Comparison of ENCODE assay signal across 8 mouse cellular contexts in genomic region chr17:9169371-9169770, GRCm38 (mm10).
DNase-seq lines count a peak whose midpoint lies in the region; ATAC-seq and TF ChIP-seq lines count a peak whose summit lies in the region.

No protein-coding gene starts in this region.

- no peak overlapping the region for H3K9ac ChIP-seq in ES-E14 (ENCODE audit: insufficient read depth, low read depth, low read length, poor library complexity, severe bottlenecking)
- H3K9ac ChIP-seq in heart, embryonic 13.5 days, result no peak overlapping the region
- H3K9ac ChIP-seq in lung, embryonic 14.5 days, result no peak overlapping the region

- peak; percentile 76 for TF ChIP-seq CTCF in lung, embryonic 14.5 days (IDR thresholded peaks at IDR 0.05; ENCODE audit: low read depth)

- H3K27me3 ChIP-seq in heart, embryonic 13.5 days (replicated peaks), result 0 out of 2 replicates have a peak, but pooled peaks cover 10% of the 10 kb centered on the region
- H3K27me3 ChIP-seq in lung, embryonic 14.5 days (ENCODE audit: insufficient read depth, low read length), result no peaks in the 10 kb centered on the region

- H3K9me3 ChIP-seq in ES-E14 (ENCODE audit: control insufficient read depth, insufficient read depth, low read depth, low read length), result no peaks in the 10 kb centered on the region
- no peaks in the 10 kb centered on the region for H3K9me3 ChIP-seq in heart, embryonic 13.5 days
- no peaks in the 10 kb centered on the region for H3K9me3 ChIP-seq in lung, embryonic 14.5 days (ENCODE audit: low read depth, low read length)

- in situ Hi-C loops in ES-E14 (cut with MboI; ENCODE audit: low sequenced_read_pairs in 2 of 2, unreplicated experiment in 2 of 2), result no loop called here

- WGBS in heart, embryonic 13.5 days, result 16% methylated on average over 11 of the region's 11 CpGs
- 8% methylated on average over 11 of the region's 11 CpGs for WGBS in large intestine, adult 2 months
- WGBS in lung, embryonic 14.5 days, result 11% methylated on average over 11 of the region's 11 CpGs

- no peaks in the 10 kb centered on the region for H3K36me3 ChIP-seq in ES-E14 (ENCODE audit: control insufficient read depth, insufficient read depth, low read length, poor library complexity, severe bottlenecking)
- no peaks in the 10 kb centered on the region for H3K36me3 ChIP-seq in heart, embryonic 13.5 days
- no peaks in the 10 kb centered on the region for H3K36me3 ChIP-seq in lung, embryonic 14.5 days (ENCODE audit: insufficient read depth)

- no peak for ATAC-seq in heart, embryonic 13.5 days (ENCODE audit: extremely low read depth, insufficient number of reproducible peaks, low FRiP score, low TSS enrichment)
- ATAC-seq in lung, embryonic 14.5 days (ENCODE audit: insufficient read depth), result no peak

- no peak overlapping the region for H3K4me3 ChIP-seq in ES-E14 (ENCODE audit: insufficient read depth in 1 of 2, low read depth in 1 of 2, low read length in 2 of 2, poor library complexity in 1 of 2, severe bottlenecking in 1 of 2)
- no peak overlapping the region for H3K4me3 ChIP-seq in heart, embryonic 13.5 days
- H3K4me3 ChIP-seq in lung, embryonic 14.5 days (ENCODE audit: low read depth, low read length), result no peak overlapping the region

- peak; percentile 8 for DNase-seq in CD4-positive helper T cell, adult 2 months (ENCODE audit: low read depth, low spot score)
- DNase-seq in ES-E14 (ENCODE audit: low read depth, low spot score), result peak; percentile 45
- peak; percentile 90 to 91 for DNase-seq in cerebellum, postnatal 14 days
- DNase-seq in large intestine, adult 2 months (ENCODE audit: low read depth, low spot score), result peak; percentile 7
- peak; percentile 90 for DNase-seq in lung, embryonic 14.5 days
- peak; percentile 92 for DNase-seq in retina, embryonic 14.5 days (ENCODE audit: low spot score)
- DNase-seq in spleen, postnatal 4 days (ENCODE audit: low spot score in 2 of 2), result no peak

- H3K27ac ChIP-seq in ES-E14 (ENCODE audit: insufficient read depth, low read depth, low read length, poor library complexity, severe bottlenecking), result no peak overlapping the region
- H3K27ac ChIP-seq in heart, embryonic 13.5 days (replicated peaks), result no peak overlapping the region
- no peak overlapping the region for H3K27ac ChIP-seq in lung, embryonic 14.5 days (ENCODE audit: low read depth)

- H3K4me2 ChIP-seq in heart, embryonic 13.5 days, result peak overlapping the region; percentile 41; the same call in 1 of the 2 replicates
- peak overlapping the region; percentile 35; the same call in 1 of the 2 replicates for H3K4me2 ChIP-seq in lung, embryonic 14.5 days

- no peaks in the 10 kb centered on the region for H3K4me1 ChIP-seq in ES-E14 (ENCODE audit: control insufficient read depth in 2 of 2, insufficient read depth in 2 of 2, low read length in 2 of 2, poor library complexity in 1 of 2)
- H3K4me1 ChIP-seq in heart, embryonic 13.5 days, result peaks cover 16% of the 10 kb centered on the region
- H3K4me1 ChIP-seq in lung, embryonic 14.5 days (ENCODE audit: insufficient read depth), result no peaks in the 10 kb centered on the region

TF ChIP-seq in ES-E14, 5 proteins besides CTCF, POLR2A, EP300 and RAD21:
- TF ChIP-seq ZC3H11A (IDR thresholded peaks at IDR 0.05; ENCODE audit: borderline replicate concordance, low read depth, low read length) (peak; percentile 66; the same call in 1 of the 2 replicates), ZNF384 (IDR thresholded peaks at IDR 0.05; ENCODE audit: low read depth, low read length) (no peak), HCFC1 (IDR thresholded peaks at IDR 0.05; ENCODE audit: borderline replicate concordance, insufficient read depth, low read length) (no peak), CHD2 (IDR thresholded peaks at IDR 0.05; ENCODE audit: low read depth, low read length) (no peak), MAFK (IDR thresholded peaks at IDR 0.05; ENCODE audit: insufficient read depth, low read depth, low read length) (no peak)

Comparison
In these comparisons a context has a peak if more than half of its experiments do, and no peak if none do; other contexts are left out.
1. DNase-seq: peak in CD4-positive helper T cell, adult 2 months (single experiment), ES-E14 (single experiment), cerebellum, postnatal 14 days (2 of 2), large intestine, adult 2 months (single experiment), lung, embryonic 14.5 days (single experiment) and retina, embryonic 14.5 days (single experiment); none in spleen, postnatal 4 days (0 of 2).